Mouse (Mus musculus): Measurements from ENCODE around the gene Zfp961.

GRCm38 (mm10) chr8:71999434-71999833, 48.6 kb downstream of the Zfp961 start:
- TF ChIP-seq POLR2A (IDR thresholded peaks at IDR 0.05; ENCODE audit: control insufficient read depth, extremely low read depth, insufficient read depth, low read length, poor library complexity) = no peak
- TF ChIP-seq CTCF (IDR thresholded peaks at IDR 0.05; ENCODE audit: borderline replicate concordance, control insufficient read depth, extremely low read depth, insufficient read depth, low read length, poor library complexity) = no peak

All from thymus, adult 2 months (tissue).